8 mouse cellular contexts compared by ENCODE assay signal in the genomic region with DNA sequence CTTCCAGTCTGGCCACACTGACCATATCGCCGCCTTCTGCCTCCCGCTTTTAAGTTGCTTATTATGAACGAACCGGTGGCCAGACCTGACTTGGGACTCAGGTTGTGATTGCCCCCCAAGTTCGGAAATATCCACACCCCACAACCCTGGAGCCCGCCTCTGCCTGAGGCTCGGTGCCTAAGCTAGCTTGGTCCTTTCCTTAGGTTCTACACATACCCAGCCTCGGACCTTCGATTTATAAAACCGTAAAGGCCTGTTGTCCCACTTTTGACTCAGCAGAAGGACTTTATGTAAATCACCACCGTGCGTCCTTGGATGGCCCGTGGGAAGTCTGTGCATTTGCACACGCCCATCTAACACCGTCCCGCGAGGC. TPM values are rescaled to one million over a fixed set of nuclear protein-coding genes. Genes with fewer than 3 reads are reported as not detected.
DNase-seq lines count a peak whose midpoint lies in the region; ATAC-seq and TF ChIP-seq lines count a peak whose summit lies in the region.

No protein-coding gene starts in this region.

- H3K4me3 ChIP-seq in heart, embryonic 13.5 days = peak overlapping the region; percentile 99
- peak overlapping the region; percentile 93 for H3K4me3 ChIP-seq in G1E (ENCODE audit: low read depth, low read length)
- H3K4me3 ChIP-seq in heart, postnatal 0 days (ENCODE audit: low read depth, low read length) = peak overlapping the region; percentile 88
- H3K4me3 ChIP-seq in midbrain, embryonic 10.5 days = peak overlapping the region; percentile 91

- peak overlapping the region; percentile 97 for H3K4me2 ChIP-seq in heart, embryonic 13.5 days
- H3K4me2 ChIP-seq in heart, postnatal 0 days (ENCODE audit: low read depth, low read length) = peak overlapping the region; percentile 84

- TF ChIP-seq CTCF in G1E (IDR thresholded peaks at IDR 0.05; ENCODE audit: low read depth, low read length) = no peak
- no peak for TF ChIP-seq CTCF in heart, postnatal 0 days (IDR thresholded peaks at IDR 0.05; ENCODE audit: low read depth)

- under 1% methylated on average over 18 of the region's 18 CpGs for WGBS in heart, embryonic 13.5 days
- 2% methylated on average over 18 of the region's 18 CpGs for WGBS in heart, postnatal 0 days
- WGBS in midbrain, embryonic 10.5 days = 1% methylated on average over 18 of the region's 18 CpGs

- H3K27me3 ChIP-seq in heart, embryonic 13.5 days (replicated peaks) = no peaks in the 10 kb centered on the region
- H3K27me3 ChIP-seq in G1E (ENCODE audit: insufficient read depth, low read length) = no peaks in the 10 kb centered on the region
- no peaks in the 10 kb centered on the region for H3K27me3 ChIP-seq in heart, postnatal 0 days (ENCODE audit: control insufficient read depth, insufficient read depth, low read length)
- no peaks in the 10 kb centered on the region for H3K27me3 ChIP-seq in midbrain, embryonic 10.5 days (ENCODE audit: low read depth, poor library complexity, severe bottlenecking)

- H3K4me1 ChIP-seq in heart, embryonic 13.5 days = peaks cover 22% of the 10 kb centered on the region
- H3K4me1 ChIP-seq in G1E (ENCODE audit: insufficient read depth, low read depth, low read length) = peaks cover 46% of the 10 kb centered on the region
- peaks cover 9% of the 10 kb centered on the region for H3K4me1 ChIP-seq in heart, postnatal 0 days (ENCODE audit: control insufficient read depth, insufficient read depth)
- H3K4me1 ChIP-seq in midbrain, embryonic 10.5 days = peaks cover 21% of the 10 kb centered on the region

- no peak for ATAC-seq in heart, embryonic 13.5 days (ENCODE audit: extremely low read depth, insufficient number of reproducible peaks, low FRiP score, low TSS enrichment)
- ATAC-seq in G1E (ENCODE audit: extremely low read depth, insufficient number of reproducible peaks, low FRiP score, poor library complexity, severe bottlenecking) = no peak
- peak; percentile 12; the same call in 1 of the 2 replicates for ATAC-seq in heart, postnatal 0 days (ENCODE audit: insufficient read depth, low read depth)

- peak overlapping the region; percentile 94 for H3K9ac ChIP-seq in heart, embryonic 13.5 days
- H3K9ac ChIP-seq in heart, postnatal 0 days (replicated peaks; ENCODE audit: low read depth, low read length) = peak overlapping the region; percentile 74

- intact Hi-C loops in heart, postnatal 25 days (cut with DNase I) = no loop called here

- no peaks in the 10 kb centered on the region; the same call in 1 of the 2 replicates for H3K9me3 ChIP-seq in heart, embryonic 13.5 days
- H3K9me3 ChIP-seq in G1E (replicated peaks) = no peaks in the 10 kb centered on the region
- no peaks in the 10 kb centered on the region for H3K9me3 ChIP-seq in heart, postnatal 0 days (replicated peaks; ENCODE audit: control insufficient read depth, low read length)
- H3K9me3 ChIP-seq in midbrain, embryonic 10.5 days (replicated peaks) = no peaks in the 10 kb centered on the region

- peaks cover 30% of the 10 kb centered on the region for H3K36me3 ChIP-seq in heart, embryonic 13.5 days
- H3K36me3 ChIP-seq in G1E (replicated peaks) = peaks cover 34% of the 10 kb centered on the region
- H3K36me3 ChIP-seq in heart, postnatal 0 days (replicated peaks; ENCODE audit: control insufficient read depth, insufficient read depth, low read length) = peaks cover 26% of the 10 kb centered on the region
- peaks cover 31% of the 10 kb centered on the region for H3K36me3 ChIP-seq in midbrain, embryonic 10.5 days

- peak overlapping the region; percentile 86 for H3K27ac ChIP-seq in heart, embryonic 13.5 days (replicated peaks)
- peak overlapping the region; percentile 86 for H3K27ac ChIP-seq in heart, postnatal 0 days (ENCODE audit: low read depth)
- peak overlapping the region; percentile 90 for H3K27ac ChIP-seq in midbrain, embryonic 10.5 days (replicated peaks)

- no peak for TF ChIP-seq EP300 in heart, postnatal 0 days (IDR thresholded peaks at IDR 0.05; ENCODE audit: low read depth)

- DNase-seq in heart, postnatal 25 days (ENCODE audit: low spot score) = no peak
- no peak for DNase-seq in G1E (ENCODE audit: low spot score)
- no peak for DNase-seq in heart, postnatal 0 days (ENCODE audit: low spot score)
- peak; percentile 18 for DNase-seq in midbrain, embryonic 10.5 days (ENCODE audit: low spot score)
- no peak for DNase-seq in spleen, postnatal 14 days (ENCODE audit: low spot score in 2 of 2)
- no peak for DNase-seq in right cerebral cortex, postnatal 4 days
- DNase-seq in layer of hippocampus, postnatal 36 days = no peak

RNA-seq across cellular contexts. Expression of gene Pomp, which starts 0.2 kb away (rescaled TPM):
- 303 and 356 TPM in 2 replicates for polyA plus RNA-seq in heart, embryonic 13.5 days (2015; fragmentation: Nextera tagmentation; extraction: Ambion mirVana)
- total RNA-seq in heart, postnatal 25 days (2021) = 100 to 1,000 TPM; 129 to 142 TPM
- total RNA-seq in G1E (2014; fragmentation: Nextera tagmentation) (117 and 134 TPM in 2 replicates), G1E (2017) (224 and 245 TPM in 2 replicates)
- 11.0 and 18.1 TPM in 2 replicates for polyA plus RNA-seq in G1E (2012)
- total RNA-seq in heart, postnatal 0 days (2014; rRNA removed; ENCODE audit: low replicate concordance) = 116 and 247 TPM in 2 replicates
- 312 and 325 TPM in 2 replicates for polyA plus RNA-seq in heart, postnatal 0 days (2015; fragmentation: Nextera tagmentation; extraction: Ambion mirVana)
- polyA plus RNA-seq in midbrain, embryonic 10.5 days (2016; fragmentation: Nextera tagmentation; extraction: Ambion mirVana) = 505 and 557 TPM in 2 replicates
- total RNA-seq in layer of hippocampus, postnatal 36 days (2021) = 100 to 1,000 TPM; 140 to 156 TPM

RNA-seq across cellular contexts. Expression of gene Slc46a3, which starts 34.6 kb away (rescaled TPM):
- 2.5 and 3.5 TPM in 2 replicates for polyA plus RNA-seq in heart, embryonic 13.5 days (2015; fragmentation: Nextera tagmentation; extraction: Ambion mirVana)
- total RNA-seq in heart, postnatal 25 days (2021) = 10 to 100 TPM; 11.7 to 12.7 TPM
- total RNA-seq in G1E (2014; fragmentation: Nextera tagmentation) (39.3 and 55.3 TPM in 2 replicates), G1E (2017) (18.1 and 28.3 TPM in 2 replicates)
- polyA plus RNA-seq in G1E (2012) = 7.7 and 8.0 TPM in 2 replicates
- 0.35 and 3.5 TPM in 2 replicates for total RNA-seq in heart, postnatal 0 days (2014; rRNA removed; ENCODE audit: low replicate concordance)
- 3.1 and 4.7 TPM in 2 replicates for polyA plus RNA-seq in heart, postnatal 0 days (2015; fragmentation: Nextera tagmentation; extraction: Ambion mirVana)
- 3.0 and 4.5 TPM in 2 replicates for polyA plus RNA-seq in midbrain, embryonic 10.5 days (2016; fragmentation: Nextera tagmentation; extraction: Ambion mirVana)
- 1 to 10 TPM; 6.7 to 7.8 TPM for total RNA-seq in layer of hippocampus, postnatal 36 days (2021)
